Mouse (Mus musculus) CH12.LX (cell line): ENCODE data around the gene Sdhb. TPM values are rescaled to one million over a fixed set of nuclear protein-coding genes. Genes with fewer than 3 reads are reported as not detected.
A peak's percentile ranks its signal among the peaks of the same experiment; 100 is the strongest.

ENCODE experiments used
- DNase-seq: peaks from one replicate; pipeline ENCODE4 v3.0.0-alpha.2; 2013; ENCODE audit errors: extremely low read depth
- H3K27ac ChIP-seq: 2 replicates; pipeline ENCODE4 v1.5.1; 2012; ENCODE audit warnings: low read depth, mild to moderate bottlenecking, control low read depth, moderate library complexity; ENCODE audit not compliant: insufficient read depth
- H3K27me3 ChIP-seq: replicated peaks from 2 replicates; pipeline ENCODE3; 2012; ENCODE audit warnings: inconsistent platforms
- H3K36me3 ChIP-seq, 2 experiments: replicated peaks in 1 of 2; 2 replicates each; pipeline versions ENCODE3 to v1.6.1; 2012; ENCODE audit warnings: inconsistent platforms in 1 of 2, low read length in 1 of 2, mild to moderate bottlenecking in 1 of 2, mixed read lengths in 1 of 2, moderate library complexity in 1 of 2; ENCODE audit not compliant: control insufficient read depth in 1 of 2, insufficient read depth in 1 of 2
- H3K4me1 ChIP-seq, 2 experiments: 2 replicates each; pipeline ENCODE4 v1.6.1; 2012; ENCODE audit warnings: inconsistent platforms in 1 of 2, moderate library complexity in 1 of 2; ENCODE audit not compliant: insufficient read depth in 2 of 2, control insufficient read depth in 1 of 2
- H3K4me2 ChIP-seq: 2 replicates; pipeline ENCODE4 v1.6.1; 2012; ENCODE audit warnings: low read depth, mild to moderate bottlenecking, control low read depth; ENCODE audit not compliant: poor library complexity, insufficient read depth, severe bottlenecking
- H3K4me3 ChIP-seq, 3 experiments: fragments of 150-350 bp in 1 of 3; sonication (generic) in 1 of 3; replicated peaks in 1 of 3; 2 replicates each; pipeline versions ENCODE3 to v1.5.1; 2011 to 2012; ENCODE audit warnings: low read depth in 2 of 3, low read length in 2 of 3, mild to moderate bottlenecking in 2 of 3, moderate library complexity in 2 of 3, control low read depth in 1 of 3, improper control_type of control experiment in 1 of 3, inconsistent platforms in 1 of 3, mixed read lengths in 1 of 3; ENCODE audit not compliant: poor library complexity in 1 of 3
- H3K79me2 ChIP-seq: replicated peaks from 2 replicates; pipeline ENCODE4 v1.6.1; 2012; ENCODE audit warnings: mild to moderate bottlenecking, moderate library complexity; ENCODE audit not compliant: control insufficient read depth, poor library complexity, insufficient read depth, severe bottlenecking; ENCODE audit errors: extremely low read depth
- H3K9ac ChIP-seq: 2 replicates; pipeline ENCODE4 v1.6.1; 2012; ENCODE audit warnings: low read depth, mild to moderate bottlenecking, control low read depth, moderate library complexity; ENCODE audit not compliant: insufficient read depth
- H3K9me3 ChIP-seq: replicated peaks from 2 replicates; pipeline ENCODE3; 2012; ENCODE audit warnings: low read length, inconsistent platforms, mixed read lengths
- BHLHE40 ChIP-seq: IDR thresholded peaks from 2 replicates; pipeline ENCODE4 v1.6.1; 2011; ENCODE audit warnings: mild to moderate bottlenecking, low read depth, low read length, improper control_type of control experiment
- CHD1 ChIP-seq: IDR thresholded peaks from 2 replicates; pipeline ENCODE4 v1.6.1; 2012; ENCODE audit warnings: low read depth, low read length, improper control_type of control experiment, inconsistent platforms
- CHD2 ChIP-seq: IDR thresholded peaks from 2 replicates; pipeline ENCODE4 v1.6.1; 2011; ENCODE audit warnings: low read length, improper control_type of control experiment
- CTCF ChIP-seq, 2 experiments: IDR thresholded peaks in 1 of 2; conservative IDR thresholded peaks in 1 of 2; 2 replicates each; pipeline ENCODE4 v1.5.1; 2011 to 2012; ENCODE audit warnings: low read depth in 2 of 2, low read length in 2 of 2, improper control_type of control experiment in 1 of 2, inconsistent platforms in 1 of 2, mild to moderate bottlenecking in 1 of 2, moderate library complexity in 1 of 2
- ELF1 ChIP-seq: IDR thresholded peaks from 2 replicates; pipeline ENCODE4 v1.6.1; 2014; ENCODE audit warnings: low read depth, mild to moderate bottlenecking, inconsistent platforms, low read length, improper control_type of control experiment
- GABPA ChIP-seq: IDR thresholded peaks from 2 replicates; pipeline ENCODE4 v1.6.1; 2012; ENCODE audit warnings: low read depth, low read length, improper control_type of control experiment, inconsistent platforms; ENCODE audit not compliant: insufficient replicate concordance
- HCFC1 ChIP-seq: IDR thresholded peaks from 2 replicates; pipeline ENCODE4 v1.6.1; 2012; ENCODE audit warnings: low read depth, mild to moderate bottlenecking, inconsistent platforms, low read length, improper control_type of control experiment
- IRF4 ChIP-seq: IDR thresholded peaks from 2 replicates; pipeline ENCODE4 v1.6.1; 2014; ENCODE audit warnings: low read depth, mild to moderate bottlenecking, inconsistent platforms, low read length, improper control_type of control experiment
- JUN ChIP-seq: IDR thresholded peaks from 2 replicates; pipeline ENCODE4 v1.6.1; 2011; ENCODE audit warnings: low read depth, mild to moderate bottlenecking, low read length, improper control_type of control experiment, moderate library complexity; ENCODE audit not compliant: insufficient read depth
- JUND ChIP-seq: conservative IDR thresholded peaks from 2 replicates; pipeline ENCODE4 v1.6.1; 2011; ENCODE audit warnings: low read depth, low read length, improper control_type of control experiment
- KAT2A ChIP-seq: IDR thresholded peaks from 2 replicates; pipeline ENCODE4 v1.6.1; 2012; ENCODE audit warnings: low read length, improper control_type of control experiment, inconsistent platforms; ENCODE audit not compliant: insufficient replicate concordance
- MAZ ChIP-seq: IDR thresholded peaks from 2 replicates; pipeline ENCODE4 v1.6.1; 2012; ENCODE audit warnings: low read depth, mild to moderate bottlenecking, inconsistent platforms, low read length, improper control_type of control experiment, moderate library complexity
- MXI1 ChIP-seq: IDR thresholded peaks from 2 replicates; pipeline ENCODE4 v1.6.1; 2011; ENCODE audit warnings: mild to moderate bottlenecking, low read depth, low read length, improper control_type of control experiment
- NELFE ChIP-seq: IDR thresholded peaks from 2 replicates; pipeline ENCODE4 v1.6.1; 2011; ENCODE audit warnings: low read depth, low read length, improper control_type of control experiment
- NRF1 ChIP-seq: IDR thresholded peaks from 2 replicates; pipeline ENCODE4 v1.6.1; 2014; ENCODE audit warnings: low read depth, mild to moderate bottlenecking, inconsistent platforms, low read length, improper control_type of control experiment, moderate library complexity
- PAX5 ChIP-seq: IDR thresholded peaks from 2 replicates; pipeline ENCODE4 v1.6.1; 2012; ENCODE audit warnings: low read length, inconsistent platforms, mixed read lengths
- POLR2A ChIP-seq: IDR thresholded peaks from 2 replicates; pipeline ENCODE4 v1.6.1; 2011; ENCODE audit warnings: low read depth, mild to moderate bottlenecking, improper control_type of control experiment, low read length
- SIN3A ChIP-seq: IDR thresholded peaks from 2 replicates; pipeline ENCODE4 v1.6.1; 2012; ENCODE audit warnings: low read length, improper control_type of control experiment, inconsistent platforms
- TBP ChIP-seq: conservative IDR thresholded peaks from 2 replicates; pipeline ENCODE4 v1.6.1; 2011; ENCODE audit warnings: low read depth, low read length, improper control_type of control experiment
- TCF12 ChIP-seq: IDR thresholded peaks from 2 replicates; pipeline ENCODE4 v1.6.1; 2014; ENCODE audit warnings: low read depth, mild to moderate bottlenecking, inconsistent platforms, low read length, improper control_type of control experiment
- UBTF ChIP-seq: IDR thresholded peaks from 2 replicates; pipeline ENCODE4 v1.6.1; 2012; ENCODE audit warnings: low read depth, mild to moderate bottlenecking, inconsistent platforms, low read length, improper control_type of control experiment, moderate library complexity
- USF1 ChIP-seq: IDR thresholded peaks from 2 replicates; pipeline ENCODE4 v1.6.1; 2014; ENCODE audit warnings: low read depth, mild to moderate bottlenecking, inconsistent platforms, low read length, improper control_type of control experiment
- ZMIZ1 ChIP-seq: IDR thresholded peaks from 2 replicates; pipeline ENCODE4 v1.6.1; 2012; ENCODE audit warnings: low read depth, mild to moderate bottlenecking, inconsistent platforms, low read length, improper control_type of control experiment
- ZNF384 ChIP-seq: IDR thresholded peaks from 2 replicates; pipeline ENCODE4 v1.6.1; 2012; ENCODE audit warnings: low read depth, low read length, improper control_type of control experiment, inconsistent platforms
- dilution Hi-C: fragments of 300-500 bp; cut with MboI; formaldehyde crosslinking; loops from 2 replicates; pipeline ENCODE4 v1.14.3; 2020; ENCODE audit warnings: low sequenced_read_pairs; ENCODE audit not compliant: extremely low pct_unique_long_range_greater_than_20kb, extremely low pct_ligation_motif_present
- in situ Hi-C: fragments of 300-500 bp; cut with MboI; formaldehyde crosslinking; loops from 3 replicates; pipeline ENCODE4 v1.14.3; 2019; ENCODE audit warnings: low sequenced_read_pairs, low pct_ligation_motif_present, low pct_unique_long_range_greater_than_20kb, mixed read lengths
- polyA plus RNA-seq: library from polyadenylated mRNA; unstranded; fragments of >175 nt; gene quantifications from 2 replicates; pipeline ENCODE4 v1.2.1, GENCODE M21; 2012; ENCODE audit warnings: low read depth; ENCODE audit not compliant: insufficient read length
- total RNA-seq, 2 experiments: library from RNA; depleted of rRNA; stranded (reverse); fragments of 300-350 nt in 1 of 2; fragments of >200 nt in 1 of 2; gene quantifications; 2 replicates each; pipeline ENCODE4 v1.2.3; 2012 to 2014

The Sdhb gene
- total and polyA plus RNA-seq, 3 experiments = 156 to 190 (median 188) TPM

DNA sequence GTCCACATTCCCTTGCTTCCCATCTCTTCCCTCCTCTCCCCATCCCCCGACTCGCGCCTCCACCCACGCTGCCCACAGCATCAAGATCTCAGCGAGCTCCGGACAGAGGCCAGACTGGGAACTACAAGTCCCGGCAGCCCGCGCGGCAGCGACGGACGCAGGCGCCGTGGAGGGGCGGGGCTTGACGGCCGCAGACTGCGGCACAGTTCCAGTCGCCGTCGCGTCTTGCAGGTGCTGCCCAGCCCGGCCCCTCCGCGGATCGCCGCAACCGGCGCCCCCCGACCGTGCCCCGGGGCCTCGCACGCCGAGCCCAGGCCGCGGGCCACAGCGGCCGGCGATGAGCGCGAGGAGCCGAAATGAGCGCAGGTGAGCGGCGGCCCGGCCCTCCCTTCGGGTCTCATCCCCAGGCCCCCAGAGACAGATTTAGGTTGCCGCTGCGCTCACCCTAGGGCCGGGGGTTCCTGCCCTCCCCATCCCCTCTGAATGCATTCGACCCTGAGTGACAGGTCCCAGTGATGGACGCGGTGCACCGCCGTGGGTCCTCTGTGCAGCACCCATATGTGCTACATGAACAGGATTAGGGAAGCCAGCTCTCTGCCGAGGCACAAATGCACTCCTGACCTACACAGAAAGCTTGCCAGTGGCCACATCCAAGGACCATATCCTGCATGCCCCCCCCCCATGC is 25.9 kb downstream of the Sdhb start, which contains the start of gene Atp13a2:
TSS of gene Atp13a2 (plus strand) at position 163 of the 685 bp plus-strand sequence.
- Histone ChIP-seq H3K9ac (peak within 1 kb of the TSS; percentile 57), H3K27me3 (peaks cover 3% of the 10 kb centered on the region), H3K79me2 (peaks cover 5% of the 10 kb centered on the region; the same call in 1 of the 2 replicates), H3K4me2 (peak within 1 kb of the TSS; percentile 90), H3K9me3 (peaks cover 8% of the 10 kb centered on the region), H3K4me1 (peaks cover 24 to 63% of the 10 kb centered on the region in 2 experiments), H3K27ac (no peak within 1 kb of the TSS), H3K4me3 (peak within 1 kb of the TSS; percentile 69 to 91 (median 82)), H3K36me3 (peaks cover under 1 to 25% of the 10 kb centered on the region in 2 experiments)
- DNase-seq = peak; percentile 69
- no peak; the same call in 1 of the 2 replicates for TF ChIP-seq SIN3A
- TF ChIP-seq MXI1 = peak; percentile 83
- TF ChIP-seq GABPA = peak; percentile 64; the same call in 1 of the 2 replicates
- no peak for TF ChIP-seq CHD1
- no peak for TF ChIP-seq MAZ
- no peak for TF ChIP-seq USF1
- peak; percentile 56; the same call in 1 of the 2 replicates for TF ChIP-seq NELFE
- TF ChIP-seq BHLHE40 = peak; percentile 23; the same call in 1 of the 2 replicates
- peak; percentile 97 for TF ChIP-seq HCFC1
- TF ChIP-seq CHD2 = no peak
- TF ChIP-seq KAT2A = peak; percentile 92; the same call in 1 of the 2 replicates
- no peak for TF ChIP-seq CTCF (conservative IDR thresholded peaks at IDR 0.05 in 1 of 2, IDR thresholded peaks at IDR 0.05 in 1 of 2; ENCODE audit: low read depth in 2 of 2, low read length in 2 of 2)
- TF ChIP-seq POLR2A = peak; percentile 64; the same call in 1 of the 2 replicates
- TF ChIP-seq TCF12 = peak; percentile 68; the same call in 1 of the 2 replicates
- TF ChIP-seq UBTF = no peak
- TF ChIP-seq ZMIZ1 = no peak
- TF ChIP-seq ELF1 = peak; percentile 56; the same call in 1 of the 2 replicates
- no peak for TF ChIP-seq JUND
- peak; percentile 88 for TF ChIP-seq NRF1
- TF ChIP-seq JUN = no peak
- in situ Hi-C loops (no loop called here), dilution Hi-C loops (no loop called here)

DNA sequence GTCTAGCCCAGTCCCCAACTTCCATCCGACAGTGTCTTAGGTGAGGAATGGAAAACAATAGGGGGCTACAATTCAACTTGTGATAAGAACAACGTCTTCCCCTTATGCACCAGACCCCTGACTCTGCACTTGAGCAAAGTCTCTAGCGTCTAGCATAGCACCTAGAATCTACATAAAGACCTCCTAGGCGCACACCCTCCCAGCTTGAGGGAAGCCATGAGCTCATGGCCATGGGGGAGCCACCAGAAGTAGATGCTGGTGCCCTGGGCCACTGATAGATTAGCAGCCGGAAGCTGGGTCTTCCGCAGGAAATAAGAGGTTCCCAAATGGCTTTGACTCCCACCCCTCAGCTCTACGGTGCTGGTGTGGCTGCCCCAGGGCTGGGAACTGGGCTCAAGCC is 26.5 kb downstream of the Sdhb start:
- no peak overlapping the region for H3K27ac ChIP-seq
- TF ChIP-seq PAX5 = no peak
- 0 out of 2 replicates have a peak, but pooled peaks have one; percentile 12 for TF ChIP-seq ELF1
- TF ChIP-seq ZNF384 = no peak
- no peak for TF ChIP-seq IRF4
- no peak for TF ChIP-seq MAZ
- TF ChIP-seq TBP = no peak
- peak overlapping the region; percentile 57 for H3K9ac ChIP-seq
- peak overlapping the region; percentile 90 for H3K4me2 ChIP-seq
- peak; percentile 39 for DNase-seq
- dilution Hi-C loops = no loop called here
- in situ Hi-C loops = no loop called here
- H3K4me1 ChIP-seq = peaks cover 24 to 57% of the 10 kb centered on the region in 2 experiments
- peaks cover 6 to 31% of the 10 kb centered on the region in 2 experiments for H3K36me3 ChIP-seq
- H3K79me2 ChIP-seq = peaks cover 5% of the 10 kb centered on the region; the same call in 1 of the 2 replicates
- peaks cover 3% of the 10 kb centered on the region for H3K27me3 ChIP-seq
- peak overlapping the region; percentile 69 to 91 (median 82) for H3K4me3 ChIP-seq
- peaks cover 5% of the 10 kb centered on the region for H3K9me3 ChIP-seq
